Mouse (Mus musculus): ENCODE results near the gene Hipk3.

DNA sequence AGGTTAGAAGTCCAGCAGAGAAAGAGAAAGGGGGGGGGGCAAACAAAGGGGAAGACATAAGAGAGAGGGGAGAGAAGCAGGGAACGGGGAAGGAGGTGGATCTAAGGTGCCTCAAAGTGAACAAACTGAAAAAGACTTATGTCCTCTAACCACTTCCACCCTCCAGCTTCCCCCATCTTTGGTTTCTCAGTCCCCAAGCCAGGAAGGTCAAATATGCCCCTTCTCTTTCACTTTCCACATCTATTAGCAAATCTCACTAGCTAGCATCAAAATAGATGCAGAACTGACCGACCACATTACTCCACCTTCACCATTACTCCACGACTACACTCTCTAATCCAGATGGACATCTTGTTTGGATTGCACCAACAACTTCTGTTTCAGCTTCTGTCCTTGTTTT, 43.6 kb downstream of the Hipk3 start:
- TF ChIP-seq CTCF (IDR thresholded peaks at IDR 0.05; ENCODE audit: low read depth) (no peak), EP300 (IDR thresholded peaks at IDR 0.05; ENCODE audit: low read depth) (no peak)

Data from heart, postnatal 0 days (tissue).